Mouse (Mus musculus) lung, embryonic 16.5 days (tissue): ENCODE results near the gene 6030468B19Rik. TPM values are rescaled to one million over a fixed set of nuclear protein-coding genes. Genes with fewer than 3 reads are reported as not detected.
"Not testable (repeated sequence)": the region's sequence is repeated elsewhere in the genome, so short reads cannot be mapped to it uniquely, and the experiment has no call there.

Experiments used
- ATAC-seq: fragments of 200-750 bp; cut with Nextera tagmentation; 2 replicates; pipeline ENCODE4 v1.8.0; 2017; ENCODE audit warnings: low read depth, mild to moderate bottlenecking, moderate library complexity
- H3K27ac ChIP-seq: fragments of 300-500 bp; sonication (generic); 2 replicates; pipeline ENCODE4 v1.5.1; 2014; ENCODE audit warnings: mild to moderate bottlenecking, control low read depth, low read length
- H3K27me3 ChIP-seq: fragments of 300-500 bp; sonication (generic); 2 replicates; pipeline ENCODE4 v1.6.1; 2014; ENCODE audit warnings: low read depth, low read length, mixed read lengths; ENCODE audit not compliant: control insufficient read depth, insufficient read depth
- H3K36me3 ChIP-seq: fragments of 300-500 bp; sonication (generic); 2 replicates; pipeline ENCODE4 v1.6.1; 2014; ENCODE audit warnings: low read length; ENCODE audit not compliant: control insufficient read depth, insufficient read depth
- H3K4me1 ChIP-seq: fragments of 300-500 bp; sonication (generic); replicated peaks from 2 replicates; pipeline ENCODE4 v1.6.1; 2014; ENCODE audit warnings: low read length, mixed read lengths; ENCODE audit not compliant: control insufficient read depth, insufficient read depth
- H3K4me2 ChIP-seq: fragments of 300-500 bp; sonication (generic); 2 replicates; pipeline ENCODE4 v1.6.1; 2014; ENCODE audit warnings: low read depth, low read length, control low read depth
- H3K4me3 ChIP-seq: fragments of 300-500 bp; sonication (generic); 2 replicates; pipeline ENCODE4 v1.5.1; 2014; ENCODE audit warnings: mild to moderate bottlenecking, low read length, control low read depth
- H3K9ac ChIP-seq: fragments of 300-500 bp; sonication (generic); 2 replicates; pipeline ENCODE4 v1.6.1; 2014; ENCODE audit warnings: low read length, control low read depth
- H3K9me3 ChIP-seq: fragments of 300-500 bp; sonication (generic); 2 replicates; pipeline ENCODE4 v1.6.1; 2016; ENCODE audit warnings: low read length; ENCODE audit not compliant: control insufficient read depth
- WGBS: fragments of 180-500 bp; shearing (Covaris S2); extraction: QIAGEN DNeasy Blood & Tissue Kit; methylation state at CpG from one replicate; pipeline ENCODE4 v1.1.7; 2014; 5-methylcytosine and 5-hydroxymethylcytosine counted together
- polyA plus RNA-seq: library from polyadenylated mRNA; unstranded; fragments of >200 nt; fragmentation: Nextera tagmentation; extraction: Ambion mirVana; gene quantifications from 2 replicates; pipeline ENCODE4 v1.2.1, GENCODE M21; 2015

The 6030468B19Rik gene
- polyA plus RNA-seq, 1 experiment from 2014 or later, result 0.14 TPM

DNA sequence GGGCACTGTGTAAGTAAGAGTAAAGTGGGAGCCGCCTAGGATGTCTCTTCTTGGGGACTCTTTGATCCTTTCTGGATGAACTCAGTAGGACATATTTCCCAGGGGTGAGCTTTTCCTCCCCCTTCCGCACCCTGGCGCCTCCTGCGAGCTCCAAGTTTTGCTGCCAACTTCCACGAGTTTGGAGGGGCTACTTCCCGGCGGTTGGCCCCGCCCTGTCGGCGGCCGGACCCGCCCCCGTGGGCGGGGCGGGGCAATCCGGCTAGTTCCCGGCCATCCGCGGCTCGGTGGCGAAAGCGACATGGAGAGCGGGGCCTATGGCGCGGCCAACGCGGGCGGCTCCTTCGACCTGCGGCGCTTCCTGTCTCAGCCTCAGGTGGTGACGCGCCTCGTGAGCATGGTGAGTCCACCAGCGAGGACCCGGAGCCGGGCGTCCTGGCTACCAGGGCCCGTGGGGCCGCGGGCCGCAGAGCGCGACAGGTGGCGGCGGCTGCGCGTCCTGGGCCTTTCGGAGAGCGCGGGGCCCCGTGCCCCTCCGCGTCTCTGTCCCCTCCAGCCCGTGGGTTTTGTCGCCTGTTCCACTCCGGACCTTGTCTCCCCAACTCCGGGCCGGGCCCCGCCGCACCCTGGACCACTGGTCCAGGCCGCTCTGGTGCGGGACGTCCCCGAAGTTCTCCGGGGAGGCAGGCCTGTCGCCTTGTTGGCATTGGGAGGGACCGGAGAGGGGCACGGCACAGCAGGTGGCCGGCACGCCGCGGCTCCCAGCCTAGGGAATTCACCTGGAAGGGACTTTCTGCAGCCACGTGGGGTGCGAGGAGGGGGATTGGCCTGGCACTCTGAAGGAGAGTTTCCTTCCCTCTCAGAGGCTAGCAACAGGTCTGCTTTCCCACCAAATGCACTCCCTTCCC is 12.2 kb downstream of the 6030468B19Rik start, which contains the start of the genes Gm20708 and Syngr2:
TSS of gene Gm20708 (plus strand) at position 262 of the 905 bp plus-strand sequence.
TSS of gene Syngr2 (plus strand) at position 262 of the 905 bp plus-strand sequence.
- WGBS, result under 1% methylated on average over 68 of the region's 75 CpGs
- Histone ChIP-seq H3K4me1 (peaks cover 14% of the 10 kb centered on the region), H3K36me3 (peaks cover 8% of the 10 kb centered on the region), H3K9me3 (no peaks in the 10 kb centered on the region), H3K9ac (peak within 1 kb of the TSS; percentile 84), H3K4me3 (peak within 1 kb of the TSS; percentile 75), H3K27me3 (no peaks in the 10 kb centered on the region), H3K27ac (peak within 1 kb of the TSS; percentile 82), H3K4me2 (peak within 1 kb of the TSS; percentile 99)
- ATAC-seq, result peak; percentile 81

DNA sequence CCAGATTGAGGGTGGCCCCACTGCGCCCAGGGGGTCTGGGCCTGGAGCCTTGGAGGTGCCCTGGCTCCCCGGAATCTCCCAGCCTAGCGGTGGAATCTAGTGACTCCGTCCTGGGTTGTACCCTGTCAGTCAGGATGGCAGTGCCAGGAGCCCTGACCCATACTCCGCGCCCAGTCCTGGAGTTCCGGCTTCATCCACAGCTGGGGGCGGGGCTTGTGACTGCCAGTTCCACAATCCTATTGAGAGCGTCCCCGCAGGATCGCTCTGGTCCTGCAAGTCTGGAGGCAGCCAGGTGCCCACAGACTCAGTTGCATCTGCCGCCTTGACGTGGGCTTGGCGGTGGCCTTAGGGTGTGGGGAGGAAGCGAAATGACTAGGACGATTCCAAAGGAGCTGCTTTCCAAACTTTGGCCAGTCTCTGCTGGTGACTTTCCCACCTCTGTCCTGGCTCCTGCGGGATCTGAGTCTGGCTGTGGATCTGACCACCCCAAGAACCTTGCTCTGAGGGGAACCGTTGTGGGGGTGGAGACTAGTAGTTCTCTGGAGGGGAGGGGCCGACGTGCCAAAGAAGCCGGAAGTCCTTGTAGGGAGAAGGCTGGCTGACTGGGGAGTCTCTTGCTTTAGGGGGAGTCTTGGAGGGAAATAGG is 13.1 kb downstream of the 6030468B19Rik start:
- Histone ChIP-seq H3K9me3 (no peaks in the 10 kb centered on the region), H3K27ac (peak overlapping the region; percentile 82), H3K9ac (peak overlapping the region; percentile 84), H3K27me3 (no peaks in the 10 kb centered on the region), H3K36me3 (peaks cover 14% of the 10 kb centered on the region), H3K4me2 (peak overlapping the region; percentile 99), H3K4me1 (peaks cover 14% of the 10 kb centered on the region), H3K4me3 (peak overlapping the region; percentile 75)
- peak; percentile 87 for ATAC-seq
- WGBS, result 0% methylated on average over 21 of the region's 21 CpGs

DNA sequence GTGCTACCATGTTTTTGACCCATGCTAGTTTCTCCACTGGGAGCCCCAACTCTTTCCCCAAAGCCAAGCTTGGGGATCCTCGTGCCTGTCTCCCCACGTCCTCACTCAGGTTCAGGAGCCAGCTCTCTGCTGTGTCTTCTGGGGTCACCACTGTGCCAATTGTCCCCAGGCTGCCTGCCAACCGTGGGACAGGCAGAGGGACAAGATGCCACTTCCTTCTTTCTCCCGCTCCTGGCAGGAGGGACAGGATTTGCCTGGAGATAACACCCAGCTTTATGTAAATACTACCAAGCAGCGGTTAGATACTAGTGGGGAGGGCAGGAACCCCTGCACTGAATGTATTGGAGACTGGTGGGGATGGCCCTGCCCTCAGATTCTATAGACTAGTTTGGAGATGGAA is 16.4 kb downstream of the 6030468B19Rik start:
- 48% methylated on average over 5 of the region's 5 CpGs for WGBS
- Histone ChIP-seq H3K27me3 (no peaks in the 10 kb centered on the region), H3K36me3 (peaks cover 31% of the 10 kb centered on the region), H3K4me1 (peaks cover 14% of the 10 kb centered on the region), H3K9me3 (no peaks in the 10 kb centered on the region), H3K4me3 (no peak overlapping the region), H3K27ac (peak overlapping the region; percentile 7; the same call in 1 of the 2 replicates), H3K4me2 (no peak overlapping the region), H3K9ac (0 out of 2 replicates have a peak overlapping the region, but pooled peaks have one; percentile 9)
- no peak for ATAC-seq

DNA sequence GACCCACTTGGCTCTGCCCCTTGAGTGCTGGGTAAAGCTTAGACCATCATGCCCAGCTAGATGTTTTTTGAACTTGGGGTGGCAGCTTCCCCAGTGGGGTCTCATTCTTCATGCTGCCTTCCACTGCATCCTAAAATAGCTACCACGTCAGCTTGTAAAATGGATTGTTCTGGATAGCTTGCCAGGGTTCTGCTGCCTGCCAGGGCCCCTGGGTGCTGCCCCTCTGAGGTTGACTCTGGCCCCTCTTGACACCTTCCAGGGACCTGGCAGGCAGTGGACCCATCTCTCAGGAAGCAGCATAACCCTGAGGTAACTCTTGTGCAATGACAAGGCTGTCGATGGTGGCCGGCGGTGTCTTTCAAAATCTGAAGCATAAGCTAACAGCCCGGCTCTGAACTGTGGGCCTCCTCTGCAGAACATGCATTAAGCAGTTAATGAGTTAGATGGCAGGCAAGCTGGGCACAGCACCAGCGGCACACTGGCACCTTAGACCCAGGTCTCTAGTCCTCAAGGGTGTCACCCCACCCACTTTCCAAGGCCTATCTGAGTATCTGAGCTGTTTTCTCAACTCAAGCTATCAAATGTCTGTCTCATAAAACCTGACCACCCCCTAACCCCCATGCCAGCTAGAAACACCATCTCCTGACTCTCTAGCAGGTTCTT is 17.4 kb downstream of the 6030468B19Rik start:
- Histone ChIP-seq H3K4me1 (peaks cover 10% of the 10 kb centered on the region), H3K9me3 (no peaks in the 10 kb centered on the region), H3K4me3 (no peak overlapping the region), H3K27me3 (no peaks in the 10 kb centered on the region), H3K4me2 (no peak overlapping the region), H3K36me3 (peaks cover 32% of the 10 kb centered on the region), H3K27ac (no peak overlapping the region), H3K9ac (no peak overlapping the region)
- no peak for ATAC-seq
- WGBS, result 84% methylated on average over 6 of the region's 6 CpGs

DNA sequence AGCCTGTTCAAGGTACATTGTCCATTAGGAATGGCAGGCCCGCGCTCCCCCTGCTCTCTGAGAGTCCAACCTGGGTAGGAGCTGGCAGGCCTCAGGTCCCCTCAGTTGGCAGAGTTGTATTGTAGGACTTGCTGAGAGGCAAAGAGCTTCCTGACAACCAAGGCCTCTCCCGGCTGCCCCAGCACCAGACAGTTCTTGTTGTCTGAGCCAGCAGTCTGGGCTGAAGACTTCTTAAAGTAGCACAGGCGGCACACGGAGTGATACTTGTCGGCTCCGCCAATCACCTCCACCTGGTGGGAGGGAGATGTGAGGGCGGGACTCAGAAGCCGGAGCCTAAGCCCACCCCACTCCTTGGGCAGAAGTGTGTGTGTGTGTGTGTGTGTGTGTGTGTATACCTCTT is 18.4 kb downstream of the 6030468B19Rik start:
- peaks cover 39% of the 10 kb centered on the region for H3K36me3 ChIP-seq
- peak; percentile 24 for ATAC-seq
- not testable (repeated sequence) for H3K9ac ChIP-seq, H3K9me3 ChIP-seq, H3K4me2 ChIP-seq, H3K4me3 ChIP-seq, H3K27me3 ChIP-seq, H3K27ac ChIP-seq, H3K4me1 ChIP-seq
- WGBS, result 75% methylated on average over 9 of the region's 9 CpGs

DNA sequence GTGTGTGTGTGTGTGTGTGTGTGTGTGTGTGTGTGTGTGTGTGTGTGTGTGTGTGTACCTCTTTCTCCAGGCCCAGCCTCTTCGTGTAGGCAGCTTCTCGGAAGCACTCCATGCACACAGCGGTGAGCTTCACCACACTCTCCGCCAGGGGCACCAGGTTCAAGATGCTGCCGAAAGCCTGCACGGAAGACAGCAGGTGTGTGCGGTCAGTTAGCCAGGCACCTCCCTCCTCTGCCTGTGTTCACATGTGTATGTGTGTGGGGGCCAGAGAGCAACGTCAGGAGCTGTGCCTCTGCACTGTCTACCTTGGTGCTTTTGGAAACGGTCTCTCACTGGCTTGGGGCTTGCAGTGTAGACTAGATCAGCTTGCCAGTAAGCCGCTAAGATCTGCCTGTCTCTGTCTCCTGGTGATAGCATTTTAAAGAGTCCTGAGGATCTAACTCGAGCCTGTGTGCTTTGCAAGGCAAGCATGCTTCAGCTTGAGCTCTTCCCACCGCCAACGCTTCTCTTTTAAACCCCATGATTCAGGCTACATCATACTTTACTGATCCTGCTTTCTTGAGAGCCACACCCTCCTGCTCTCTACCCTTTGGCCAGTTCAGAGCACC is 19.0 kb downstream of the 6030468B19Rik start:
- 74% methylated on average over 13 of the region's 13 CpGs for WGBS
- no peak overlapping the region for H3K27ac ChIP-seq
- ATAC-seq, result no peak
- H3K27me3 ChIP-seq, result no peaks in the 10 kb centered on the region
- no peaks in the 10 kb centered on the region for H3K9me3 ChIP-seq
- no peak overlapping the region for H3K4me2 ChIP-seq
- peaks cover under 1% of the 10 kb centered on the region for H3K4me1 ChIP-seq
- no peak overlapping the region for H3K4me3 ChIP-seq
- no peak overlapping the region for H3K9ac ChIP-seq
- peaks cover 45% of the 10 kb centered on the region for H3K36me3 ChIP-seq

DNA sequence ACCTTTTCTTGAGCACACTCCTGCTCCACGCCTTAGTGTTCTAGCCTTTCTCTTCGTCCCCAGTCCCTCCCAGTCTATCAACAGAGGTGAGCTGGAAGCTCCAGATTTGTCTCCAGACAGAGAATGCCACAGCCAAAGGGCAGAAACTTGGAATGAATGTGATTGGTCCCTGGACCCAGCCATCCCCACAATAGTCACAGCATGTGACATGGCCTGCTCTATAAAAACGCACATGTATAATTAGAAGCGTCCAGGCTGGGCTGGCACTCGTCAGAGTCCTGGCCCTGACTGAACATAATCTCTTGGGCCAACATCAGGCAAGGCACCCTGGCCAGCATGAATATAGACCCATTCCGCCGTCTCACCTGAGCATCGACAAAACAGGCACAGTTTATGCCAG is 21.6 kb downstream of the 6030468B19Rik start:
- H3K9me3 ChIP-seq, result no peaks in the 10 kb centered on the region
- H3K4me1 ChIP-seq, result peaks cover 15% of the 10 kb centered on the region
- H3K4me3 ChIP-seq, result no peak overlapping the region
- no peak overlapping the region for H3K4me2 ChIP-seq
- peaks cover 46% of the 10 kb centered on the region for H3K36me3 ChIP-seq
- WGBS, result 81% methylated on average over 8 of the region's 8 CpGs
- no peak for ATAC-seq
- no peak overlapping the region for H3K9ac ChIP-seq
- no peaks in the 10 kb centered on the region for H3K27me3 ChIP-seq
- no peak overlapping the region for H3K27ac ChIP-seq

DNA sequence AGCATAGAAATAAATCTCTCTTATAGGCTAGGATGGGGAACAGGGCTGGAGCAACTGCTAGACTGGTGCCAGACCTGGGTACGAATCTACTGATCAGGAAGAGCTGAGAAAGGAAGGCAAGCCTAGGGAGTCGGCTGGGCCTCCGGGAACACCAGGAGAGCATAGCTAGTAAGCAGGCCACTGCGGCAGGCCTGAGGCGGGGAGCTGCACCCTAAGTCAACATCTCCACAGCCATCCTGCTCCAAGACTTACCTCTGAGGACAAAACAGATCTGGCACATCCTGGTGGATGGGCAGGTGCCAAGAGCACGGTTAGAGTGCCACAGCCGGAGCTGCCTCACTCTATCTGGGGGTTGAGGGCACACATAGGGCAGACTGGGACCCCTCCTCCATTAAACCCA is 22.7 kb downstream of the 6030468B19Rik start:
- no peak for ATAC-seq
- Histone ChIP-seq H3K9ac (no peak overlapping the region; the same call in 1 of the 2 replicates), H3K36me3 (peaks cover 37% of the 10 kb centered on the region), H3K27me3 (no peaks in the 10 kb centered on the region), H3K9me3 (no peaks in the 10 kb centered on the region), H3K4me2 (no peak overlapping the region), H3K4me3 (no peak overlapping the region), H3K27ac (no peak overlapping the region), H3K4me1 (peaks cover 24% of the 10 kb centered on the region)
- WGBS, result 90% methylated on average over 7 of the region's 7 CpGs
